8 mouse cellular contexts compared by ENCODE assay signal in genomic region chr15:101553169-101553568, GRCm38 (mm10). TPM values are rescaled to one million over a fixed set of nuclear protein-coding genes. Genes with fewer than 3 reads are reported as not detected.
DNase-seq lines count a peak whose midpoint lies in the region; TF ChIP-seq lines count a peak whose summit lies in the region.

No protein-coding gene starts in this region.

- H3K36me3 ChIP-seq in limb, embryonic 10.5 days: no peaks in the 10 kb centered on the region
- H3K36me3 ChIP-seq in myocyte (ENCODE audit: control insufficient read depth, insufficient read depth): no peaks in the 10 kb centered on the region

- no peak overlapping the region for H3ac ChIP-seq in myocyte (ENCODE audit: control insufficient read depth, insufficient read length)

- no peak overlapping the region for H3K4me2 ChIP-seq in myocyte (ENCODE audit: low read depth)

- no peaks in the 10 kb centered on the region for H3K9me3 ChIP-seq in limb, embryonic 10.5 days (replicated peaks)

- no peak overlapping the region for H3K27ac ChIP-seq in limb, embryonic 10.5 days

- H3K79me2 ChIP-seq in myocyte (ENCODE audit: control insufficient read depth, insufficient read depth): no peaks in the 10 kb centered on the region

- peaks cover 39% of the 10 kb centered on the region for H3K27me3 ChIP-seq in limb, embryonic 10.5 days (ENCODE audit: low read depth, poor library complexity, severe bottlenecking)
- H3K27me3 ChIP-seq in myocyte (ENCODE audit: control insufficient read depth, insufficient read depth, insufficient read length): peaks cover 62% of the 10 kb centered on the region

- intact Hi-C loops in heart, postnatal 36 days (cut with DNase I): no loop called here

- 1% methylated on average over 11 of the region's 11 CpGs for WGBS in limb, embryonic 10.5 days

- peaks cover 16% of the 10 kb centered on the region for H3K4me1 ChIP-seq in limb, embryonic 10.5 days

- no peak for TF ChIP-seq POLR2A in myocyte (IDR thresholded peaks at IDR 0.05; ENCODE audit: insufficient read length, low read depth)

- peak; percentile 33 for DNase-seq in left cerebral cortex, adult 18-20 months (ENCODE audit: low spot score in 2 of 2)
- no peak for DNase-seq in left cerebral cortex, adult 11 months (ENCODE audit: low spot score)
- DNase-seq in embryo, embryonic 9.5 days (ENCODE audit: extremely low spot score): peak; percentile 49
- DNase-seq in heart, postnatal 36 days: peak; percentile 3 to 15
- DNase-seq in limb, embryonic 10.5 days (ENCODE audit: low spot score): peak; percentile 57
- peak; percentile 6 for DNase-seq in yolk sac, embryonic 10.5 days (ENCODE audit: low spot score)
- DNase-seq in spleen, adult 12 weeks (ENCODE audit: low spot score): no peak

- H3K4me3 ChIP-seq in limb, embryonic 10.5 days: 0 out of 2 replicates have a peak overlapping the region, but pooled peaks have one; percentile 18
- H3K4me3 ChIP-seq in myocyte: no peak overlapping the region

TF ChIP-seq in myocyte, 11 proteins besides CTCF, POLR2A, EP300 and RAD21:
- peak in 2 of 3 experiments; percentile 74 to 82 for TF ChIP-seq MYOD1 (IDR thresholded peaks at IDR 0.05; ENCODE audit: control insufficient read depth in 1 of 3, insufficient read length in 2 of 3, low read depth in 2 of 3)
- peak in 2 of 3 experiments; percentile 61 to 67 for TF ChIP-seq MYOG (IDR thresholded peaks at IDR 0.05; ENCODE audit: control insufficient read depth in 1 of 3, insufficient read depth in 1 of 3, insufficient read length in 2 of 3, low read depth in 2 of 3)
- TF ChIP-seq SRF (IDR thresholded peaks at IDR 0.05; ENCODE audit: control insufficient read depth, insufficient read length, low read depth): no peak
- no peak for TF ChIP-seq MAX (IDR thresholded peaks at IDR 0.05; ENCODE audit: low read depth)
- no peak for TF ChIP-seq E2F4 (IDR thresholded peaks at IDR 0.05; ENCODE audit: insufficient read depth)
- peak; percentile 48 for TF ChIP-seq TCF3 (IDR thresholded peaks at IDR 0.05; ENCODE audit: insufficient read length, low read depth)

RNA-seq across cellular contexts. Expression of gene Krt82, which starts 2.7 kb away (rescaled TPM):
- total RNA-seq in left cerebral cortex, adult 18-20 months (2021): not detected
- not detected for total RNA-seq in heart, postnatal 36 days (2021)
- not detected in 2 replicates for polyA plus RNA-seq in limb, embryonic 10.5 days (2016; fragmentation: Nextera tagmentation; extraction: Ambion mirVana)
- polyA plus RNA-seq in myocyte (2012; fragmentation: generic; extraction: Trizol): not detected

RNA-seq across cellular contexts. Expression of gene Krt90, which starts 9.6 kb away (rescaled TPM):
- total RNA-seq in left cerebral cortex, adult 18-20 months (2021): not detected
- total RNA-seq in heart, postnatal 36 days (2021): not detected
- polyA plus RNA-seq in limb, embryonic 10.5 days (2016; fragmentation: Nextera tagmentation; extraction: Ambion mirVana): 0.08 and 0.31 TPM in 2 replicates
- not detected for polyA plus RNA-seq in myocyte (2012; fragmentation: generic; extraction: Trizol)

RNA-seq across cellular contexts. Expression of gene Krt75, which starts 20.5 kb away (rescaled TPM):
- not detected for total RNA-seq in left cerebral cortex, adult 18-20 months (2021)
- not detected for total RNA-seq in heart, postnatal 36 days (2021)
- 0.04 and 0.10 TPM in 2 replicates for polyA plus RNA-seq in limb, embryonic 10.5 days (2016; fragmentation: Nextera tagmentation; extraction: Ambion mirVana)
- polyA plus RNA-seq in myocyte (2012; fragmentation: generic; extraction: Trizol): not detected

RNA-seq across cellular contexts. Expression of gene Krt84, which starts 20.5 kb away (rescaled TPM):
- not detected for total RNA-seq in left cerebral cortex, adult 18-20 months (2021)
- total RNA-seq in heart, postnatal 36 days (2021): not detected
- polyA plus RNA-seq in limb, embryonic 10.5 days (2016; fragmentation: Nextera tagmentation; extraction: Ambion mirVana): not detected in 2 replicates
- not detected for polyA plus RNA-seq in myocyte (2012; fragmentation: generic; extraction: Trizol)

RNA-seq across cellular contexts. Expression of gene Gm49425, which starts 36.1 kb away (rescaled TPM):
- total RNA-seq in left cerebral cortex, adult 18-20 months (2021): not detected
- total RNA-seq in heart, postnatal 36 days (2021): not detected
- not detected in 2 replicates for polyA plus RNA-seq in limb, embryonic 10.5 days (2016; fragmentation: Nextera tagmentation; extraction: Ambion mirVana)
- not detected for polyA plus RNA-seq in myocyte (2012; fragmentation: generic; extraction: Trizol)

Comparison
In these comparisons a context has a peak if more than half of its experiments do, and no peak if none do; other contexts are left out.
1. DNase-seq: peak in left cerebral cortex, adult 18-20 months (2 of 2), embryo, embryonic 9.5 days (single experiment), heart, postnatal 36 days (2 of 2), limb, embryonic 10.5 days (single experiment) and yolk sac, embryonic 10.5 days (single experiment); none in left cerebral cortex, adult 11 months (single experiment) and spleen, adult 12 weeks (single experiment).